Mouse (Mus musculus) bone marrow macrophage, adult 2 months (primary cell): ENCODE data around the gene Map3k15. TPM values are rescaled to one million over a fixed set of nuclear protein-coding genes. Genes with fewer than 3 reads are reported as not detected.
A peak's percentile ranks its signal among the peaks of the same experiment; 100 is the strongest.

ENCODE experiments used
- H3K27ac ChIP-seq: 2 replicates; pipeline ENCODE4 v1.5.1; 2012; ENCODE audit warnings: low read depth, low read length; ENCODE audit not compliant: insufficient read depth
- H3K4me1 ChIP-seq: 2 replicates; pipeline ENCODE4 v1.6.1; 2012; ENCODE audit warnings: low read length; ENCODE audit not compliant: control insufficient read depth, insufficient read depth
- H3K4me3 ChIP-seq: 2 replicates; pipeline ENCODE4 v1.5.1; 2012; ENCODE audit warnings: mild to moderate bottlenecking, low read length, moderate library complexity; ENCODE audit not compliant: insufficient read depth
- CTCF ChIP-seq: IDR thresholded peaks from 2 replicates; pipeline ENCODE4 v1.5.1; 2012; ENCODE audit warnings: low read depth, mild to moderate bottlenecking, low read length, moderate library complexity
- POLR2A ChIP-seq: IDR thresholded peaks from 2 replicates; pipeline ENCODE4 v1.6.1; 2012; ENCODE audit warnings: mild to moderate bottlenecking, low read depth, low read length, borderline replicate concordance
- polyA plus RNA-seq: library from polyadenylated mRNA; stranded (reverse); fragments of >200 nt; gene quantifications from 2 replicates; pipeline ENCODE4 v1.2.4, GENCODE M21; 2012; ENCODE audit not compliant: missing spikeins, insufficient read depth, insufficient read length

The Map3k15 gene
- polyA plus RNA-seq, 1 experiment = 4.0 TPM

GRCm38 (mm10) chrX:160116074-160116473, 127.8 kb downstream of the Map3k15 start:
- no peak for TF ChIP-seq POLR2A
- TF ChIP-seq CTCF = no peak
- Histone ChIP-seq H3K4me3 (no peak overlapping the region), H3K27ac (peak overlapping the region; percentile 69), H3K4me1 (peaks cover 20% of the 10 kb centered on the region)

GRCm38 (mm10) chrX:160116658-160117057, 128.4 kb downstream of the Map3k15 start:
- Histone ChIP-seq H3K4me3 (no peak overlapping the region), H3K4me1 (peaks cover 20% of the 10 kb centered on the region), H3K27ac (peak overlapping the region; percentile 61)
- TF ChIP-seq CTCF (no peak), POLR2A (no peak)

GRCm38 (mm10) chrX:160134136-160134843, 146.1 kb downstream of the Map3k15 start:
- H3K4me3 ChIP-seq = no peak overlapping the region
- H3K27ac ChIP-seq = no peak overlapping the region
- peaks cover 5% of the 10 kb centered on the region for H3K4me1 ChIP-seq
- TF ChIP-seq POLR2A (no peak), CTCF (no peak)

- Histone ChIP-seq H3K27ac (no peak overlapping the region; the same call in 1 of the 2 replicates), H3K4me3 (no peak overlapping the region), H3K4me1 (peaks cover 5% of the 10 kb centered on the region)
- TF ChIP-seq CTCF = no peak
- TF ChIP-seq POLR2A = no peak
These were observed 147.5 kb downstream of the Map3k15 start for GRCm38 (mm10) chrX:160135719-160136118.

- TF ChIP-seq POLR2A = no peak
- TF ChIP-seq CTCF = no peak
- peaks cover 5% of the 10 kb centered on the region for H3K4me1 ChIP-seq
- peak overlapping the region; percentile 39 for H3K4me3 ChIP-seq
- peak overlapping the region; percentile 4; the same call in 1 of the 2 replicates for H3K27ac ChIP-seq
These were observed 147.9 kb downstream of the Map3k15 start for GRCm38 (mm10) chrX:160136153-160136552.

GRCm38 (mm10) chrX:160137177-160137860, 149.1 kb downstream of the Map3k15 start:
- no peak for TF ChIP-seq CTCF
- no peak for TF ChIP-seq POLR2A
- Histone ChIP-seq H3K4me3 (peak overlapping the region; percentile 75), H3K4me1 (peaks cover 5% of the 10 kb centered on the region), H3K27ac (peak overlapping the region; percentile 88)

GRCm38 (mm10) chrX:160137861-160138717, 149.9 kb downstream of the Map3k15 start, which contains the start of gene Pdha1:
TSS of gene Pdha1 (minus strand) at chrX:160138413.
- peak within 1 kb of the TSS; percentile 88 for H3K27ac ChIP-seq
- peaks cover 3% of the 10 kb centered on the region for H3K4me1 ChIP-seq
- peak within 1 kb of the TSS; percentile 75 for H3K4me3 ChIP-seq
- TF ChIP-seq POLR2A (no peak), CTCF (no peak)

GRCm38 (mm10) chrX:160146806-160147205, 158.6 kb downstream of the Map3k15 start:
- Histone ChIP-seq H3K27ac (no peak overlapping the region), H3K4me1 (no peaks in the 10 kb centered on the region), H3K4me3 (no peak overlapping the region)
- TF ChIP-seq POLR2A (no peak), CTCF (no peak)

GRCm38 (mm10) chrX:160147406-160147805, 159.2 kb downstream of the Map3k15 start:
- TF ChIP-seq CTCF = no peak
- TF ChIP-seq POLR2A = no peak
- Histone ChIP-seq H3K4me3 (no peak overlapping the region), H3K4me1 (no peaks in the 10 kb centered on the region), H3K27ac (no peak overlapping the region)

GRCm38 (mm10) chrX:160148859-160149258, 160.6 kb downstream of the Map3k15 start:
- Histone ChIP-seq H3K4me3 (no peak overlapping the region), H3K27ac (no peak overlapping the region), H3K4me1 (no peaks in the 10 kb centered on the region)
- TF ChIP-seq CTCF (no peak), POLR2A (no peak)
